Mouse (Mus musculus): ENCODE measurements around the gene Ccs. TPM values are rescaled to one million over a fixed set of nuclear protein-coding genes. Genes with fewer than 3 reads are reported as not detected.

Ccs gene
- polyA plus RNA-seq, 1 experiment from 2014 or later = 144 TPM

DNA sequence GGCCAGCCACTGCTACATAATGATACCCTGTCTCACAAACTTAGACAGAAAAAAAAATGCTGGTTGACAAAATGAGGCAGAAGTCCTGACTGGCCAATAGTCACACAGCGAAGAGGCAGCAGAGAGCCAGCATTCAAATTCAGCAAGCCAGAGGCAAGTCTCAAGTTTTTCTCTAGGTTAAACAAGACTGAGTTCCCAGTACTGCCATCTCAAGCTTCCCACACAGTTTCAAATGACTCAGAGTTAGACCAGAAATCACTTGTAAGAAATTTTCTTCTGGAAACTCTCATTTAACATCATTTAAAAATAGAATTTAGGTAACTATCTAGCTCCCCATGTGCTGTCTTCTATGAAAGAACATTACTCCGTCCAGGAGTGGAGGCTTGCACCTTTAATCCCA is 41.3 kb downstream of the Ccs start:
- Histone ChIP-seq H3K9me3 (ENCODE audit: low read length) (no peaks in the 10 kb centered on the region), H3K4me1 (ENCODE audit: insufficient read depth) (peaks cover 13% of the 10 kb centered on the region), H3K9ac (replicated peaks) (no peak overlapping the region), H3K27ac (ENCODE audit: low read depth) (no peak overlapping the region), H3K4me3 (ENCODE audit: low read depth, low read length) (no peak overlapping the region), H3K4me2 (ENCODE audit: low read depth, low read length) (no peak overlapping the region), H3K27me3 (ENCODE audit: insufficient read depth, low read length) (no peaks in the 10 kb centered on the region), H3K36me3 (replicated peaks; ENCODE audit: insufficient read depth, low read length) (peaks cover 53% of the 10 kb centered on the region)
- no peak for TF ChIP-seq CTCF (IDR thresholded peaks at IDR 0.05; ENCODE audit: low read depth)
- TF ChIP-seq EP300 (IDR thresholded peaks at IDR 0.05; ENCODE audit: low read depth) = no peak
- DNase-seq (no peak), ATAC-seq (no peak)
- 88% methylated on average over 2 of the region's 2 CpGs for WGBS (ENCODE audit: insufficient replicate concordance)

DNA sequence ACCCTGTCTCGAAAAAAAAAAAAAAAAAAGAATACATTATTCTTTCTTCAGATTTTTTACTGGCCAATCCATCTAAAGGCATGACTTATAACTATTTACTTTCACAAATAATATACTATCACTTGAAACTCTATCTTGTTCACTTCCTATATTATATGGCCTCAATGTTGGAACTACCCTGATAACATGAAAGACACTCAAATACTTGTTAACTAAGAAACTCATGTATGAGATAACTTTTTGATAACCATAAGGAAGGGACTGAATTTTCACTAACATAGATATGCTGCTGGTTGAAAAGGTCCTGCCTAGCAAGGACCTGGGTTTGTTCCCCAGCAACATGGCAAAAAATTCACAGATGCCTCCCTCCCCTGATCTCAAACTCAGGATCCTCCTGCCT is 43.2 kb downstream of the Ccs start:
- DNase-seq (no peak), ATAC-seq (no peak)
- peaks cover 47% of the 10 kb centered on the region for H3K36me3 ChIP-seq (replicated peaks; ENCODE audit: insufficient read depth, low read length)
- H3K9ac ChIP-seq (replicated peaks) = no peak overlapping the region
- no peaks in the 10 kb centered on the region for H3K9me3 ChIP-seq (ENCODE audit: low read length)
- H3K4me3 ChIP-seq (ENCODE audit: low read depth, low read length) = no peak overlapping the region
- WGBS (ENCODE audit: insufficient replicate concordance) = 83% methylated on average over 1 of the region's 1 CpGs
- H3K4me1 ChIP-seq (ENCODE audit: insufficient read depth) = peaks cover 21% of the 10 kb centered on the region
- H3K4me2 ChIP-seq (ENCODE audit: low read depth, low read length) = no peak overlapping the region
- H3K27me3 ChIP-seq (ENCODE audit: insufficient read depth, low read length) = no peaks in the 10 kb centered on the region
- H3K27ac ChIP-seq (ENCODE audit: low read depth) = no peak overlapping the region
- no peak for TF ChIP-seq CTCF (IDR thresholded peaks at IDR 0.05; ENCODE audit: low read depth)
- no peak for TF ChIP-seq EP300 (IDR thresholded peaks at IDR 0.05; ENCODE audit: low read depth)

DNA sequence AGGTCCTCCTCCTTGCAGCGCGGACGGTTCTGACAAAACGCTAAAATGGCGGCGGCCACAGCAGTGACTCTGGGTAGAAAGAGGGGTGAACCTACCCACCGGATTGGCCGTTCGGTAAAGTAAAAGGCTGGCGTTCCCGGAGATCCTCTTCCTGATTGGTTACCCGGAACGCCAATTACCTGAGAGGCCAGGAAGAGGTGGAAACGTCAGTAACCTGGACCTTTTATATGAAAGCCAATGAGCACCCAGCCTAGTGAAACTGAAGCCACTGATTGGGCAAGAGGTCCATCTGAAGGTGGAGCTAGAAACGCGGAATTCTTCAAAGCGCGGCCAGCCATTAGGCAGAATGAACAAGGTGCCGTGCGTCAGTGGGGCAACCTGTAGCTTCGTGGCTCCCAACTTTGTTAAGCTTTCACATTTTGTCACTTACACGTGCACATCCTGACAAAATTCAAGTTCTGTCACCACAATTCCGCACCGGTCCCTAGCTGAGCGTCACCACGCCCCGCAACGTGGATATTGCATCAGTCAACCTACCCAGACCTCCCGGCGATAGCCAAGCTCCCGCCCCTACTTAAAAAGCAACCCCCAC is 45.2 kb downstream of the Ccs start, which contains the start of gene Rbm4:
Rbm4 (minus strand) TSS at position 71 of the 592 bp plus-strand sequence.
- under 1% methylated on average over 31 of the region's 31 CpGs for WGBS (ENCODE audit: insufficient replicate concordance)
- Histone ChIP-seq H3K9ac (replicated peaks) (peak within 1 kb of the TSS; percentile 75), H3K9me3 (ENCODE audit: low read length) (no peaks in the 10 kb centered on the region), H3K4me1 (ENCODE audit: insufficient read depth) (peaks cover 25% of the 10 kb centered on the region), H3K27ac (ENCODE audit: low read depth) (peak within 1 kb of the TSS; percentile 89), H3K4me3 (ENCODE audit: low read depth, low read length) (peak within 1 kb of the TSS; percentile 79), H3K4me2 (ENCODE audit: low read depth, low read length) (peak within 1 kb of the TSS; percentile 85), H3K36me3 (replicated peaks; ENCODE audit: insufficient read depth, low read length) (peaks cover 43% of the 10 kb centered on the region), H3K27me3 (ENCODE audit: insufficient read depth, low read length) (no peaks in the 10 kb centered on the region)
- DNase-seq = peak; percentile 95
- TF ChIP-seq CTCF (IDR thresholded peaks at IDR 0.05; ENCODE audit: low read depth) (no peak), EP300 (IDR thresholded peaks at IDR 0.05; ENCODE audit: low read depth) (peak; percentile 58; the same call in 1 of the 2 replicates)
- peak; percentile 98 for ATAC-seq

DNA sequence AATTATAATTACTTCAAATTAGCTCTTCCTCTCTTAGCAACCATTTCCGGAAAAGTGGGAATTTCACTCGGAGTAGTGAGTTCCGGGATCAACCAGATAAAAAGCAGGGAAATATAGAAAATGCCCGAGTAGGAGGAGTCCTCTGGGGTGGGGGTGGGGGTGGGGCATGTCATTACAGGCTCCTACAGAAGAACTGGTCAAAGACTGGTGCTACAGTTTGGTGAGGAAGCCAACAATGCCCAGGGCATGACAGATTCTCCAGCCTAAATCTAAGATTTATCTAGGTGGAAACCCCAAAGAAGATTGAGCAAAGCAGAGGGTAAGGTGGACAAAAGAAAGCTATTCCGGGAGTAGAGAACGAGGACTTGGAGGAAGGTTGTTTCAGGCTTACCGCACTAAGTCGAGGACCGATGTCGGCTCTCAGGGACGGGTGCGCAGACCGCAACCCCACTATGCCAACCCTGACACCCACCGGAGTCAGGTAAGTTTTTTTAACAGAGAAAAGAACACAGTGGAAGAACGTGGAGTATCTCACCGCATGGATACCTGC is 45.8 kb downstream of the Ccs start:
- H3K36me3 ChIP-seq (replicated peaks; ENCODE audit: insufficient read depth, low read length) = peaks cover 39% of the 10 kb centered on the region
- peak overlapping the region; percentile 79 for H3K4me3 ChIP-seq (ENCODE audit: low read depth, low read length)
- peak overlapping the region; percentile 75 for H3K9ac ChIP-seq (replicated peaks)
- H3K27ac ChIP-seq (ENCODE audit: low read depth) = peak overlapping the region; percentile 89
- TF ChIP-seq EP300 (IDR thresholded peaks at IDR 0.05; ENCODE audit: low read depth) (no peak), CTCF (IDR thresholded peaks at IDR 0.05; ENCODE audit: low read depth) (no peak)
- peaks cover 25% of the 10 kb centered on the region for H3K4me1 ChIP-seq (ENCODE audit: insufficient read depth)
- peak overlapping the region; percentile 85 for H3K4me2 ChIP-seq (ENCODE audit: low read depth, low read length)
- H3K27me3 ChIP-seq (ENCODE audit: insufficient read depth, low read length) = no peaks in the 10 kb centered on the region
- WGBS (ENCODE audit: insufficient replicate concordance) = 1% methylated on average over 16 of the region's 16 CpGs
- ATAC-seq (peak; percentile 61), DNase-seq (peak; percentile 69)
- no peaks in the 10 kb centered on the region for H3K9me3 ChIP-seq (ENCODE audit: low read length)

DNA sequence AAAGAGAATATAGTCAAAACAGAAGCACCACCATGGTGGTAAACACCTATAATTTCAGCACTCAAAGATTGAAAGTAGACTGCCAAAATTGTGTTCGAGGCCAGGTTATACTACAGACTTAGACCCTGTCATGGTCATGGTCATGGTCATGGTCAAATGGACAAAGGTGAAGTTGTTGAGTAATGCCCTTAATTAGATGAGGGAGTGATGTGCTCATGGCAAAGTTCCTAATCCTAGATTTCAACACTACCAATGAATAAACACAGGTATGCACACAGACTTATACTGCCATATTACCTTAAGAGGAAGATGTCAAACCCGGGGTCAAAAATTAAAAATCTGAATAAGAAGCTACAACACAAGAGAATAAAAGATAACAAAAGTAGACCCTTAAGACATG is 52.8 kb downstream of the Ccs start:
- H3K9me3 ChIP-seq (ENCODE audit: low read length) = no peaks in the 10 kb centered on the region
- H3K27ac ChIP-seq (ENCODE audit: low read depth) = 0 out of 2 replicates have a peak overlapping the region, but pooled peaks have one; percentile 25
- no peak overlapping the region for H3K4me3 ChIP-seq (ENCODE audit: low read depth, low read length)
- peaks cover 87% of the 10 kb centered on the region for H3K36me3 ChIP-seq (replicated peaks; ENCODE audit: insufficient read depth, low read length)
- peak; percentile 62 for TF ChIP-seq EP300 (IDR thresholded peaks at IDR 0.05; ENCODE audit: low read depth)
- TF ChIP-seq CTCF (IDR thresholded peaks at IDR 0.05; ENCODE audit: low read depth) = no peak
- no peak overlapping the region for H3K9ac ChIP-seq (replicated peaks)
- ATAC-seq (peak; percentile 87), DNase-seq (no peak)
- H3K4me1 ChIP-seq (ENCODE audit: insufficient read depth) = peaks cover 20% of the 10 kb centered on the region
- 65% methylated on average over 2 of the region's 2 CpGs for WGBS (ENCODE audit: insufficient replicate concordance)
- H3K27me3 ChIP-seq (ENCODE audit: insufficient read depth, low read length) = no peaks in the 10 kb centered on the region
- no peak overlapping the region for H3K4me2 ChIP-seq (ENCODE audit: low read depth, low read length)

DNA sequence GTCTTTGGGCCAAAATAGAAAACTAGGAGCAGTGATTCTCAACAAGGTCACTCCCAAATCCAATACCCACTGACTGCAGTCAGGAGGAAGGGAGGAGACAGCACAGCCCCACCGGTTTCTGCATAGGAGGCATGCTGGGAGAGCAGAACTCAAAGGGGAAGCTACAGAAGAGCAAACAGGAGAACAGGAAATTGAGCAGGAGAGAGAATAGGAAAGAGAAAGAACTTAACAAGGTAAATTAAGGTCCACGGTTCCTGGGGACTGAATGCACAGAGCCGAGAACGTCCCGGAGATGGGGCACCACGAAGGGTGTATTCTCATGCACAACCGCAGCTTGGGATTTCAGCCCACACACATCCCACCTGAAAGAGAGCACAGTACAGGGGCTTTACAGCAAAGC is 53.9 kb downstream of the Ccs start:
- Histone ChIP-seq H3K4me3 (ENCODE audit: low read depth, low read length) (no peak overlapping the region), H3K4me1 (ENCODE audit: insufficient read depth) (peaks cover 19% of the 10 kb centered on the region), H3K9me3 (ENCODE audit: low read length) (no peaks in the 10 kb centered on the region), H3K36me3 (replicated peaks; ENCODE audit: insufficient read depth, low read length) (peaks cover 85% of the 10 kb centered on the region), H3K4me2 (ENCODE audit: low read depth, low read length) (no peak overlapping the region), H3K27me3 (ENCODE audit: insufficient read depth, low read length) (no peaks in the 10 kb centered on the region), H3K27ac (ENCODE audit: low read depth) (0 out of 2 replicates have a peak overlapping the region, but pooled peaks have one; percentile 34), H3K9ac (replicated peaks) (no peak overlapping the region)
- DNase-seq (no peak), ATAC-seq (no peak)
- TF ChIP-seq CTCF (IDR thresholded peaks at IDR 0.05; ENCODE audit: low read depth) (no peak), EP300 (IDR thresholded peaks at IDR 0.05; ENCODE audit: low read depth) (no peak)
- WGBS (ENCODE audit: insufficient replicate concordance) = 71% methylated on average over 7 of the region's 7 CpGs

All from liver, postnatal 0 days (tissue).